Mouse (Mus musculus) layer of hippocampus, adult 6 months (tissue): ENCODE results near the gene Serpinb11. TPM values are rescaled to one million over a fixed set of nuclear protein-coding genes. Genes with fewer than 3 reads are reported as not detected.

Experiments used
- long read RNA-seq, 2 experiments: library from polyadenylated mRNA; unstranded; transcript quantifications; one replicate each; pipeline ENCODE4 v2.0.0; 2019 to 2020
- polyA plus RNA-seq: library from polyadenylated mRNA; unstranded; fragments of <200 nt; fragmentation: Nextera tagmentation; gene quantifications from 2 replicates; pipeline ENCODE4 v1.2.3, GENCODE M21; 2021

Serpinb11 gene
- not detected in 2 replicates for polyA plus RNA-seq
- long read RNA-seq, experiment 1, result 0 reads
- long read RNA-seq, experiment 2, result 0 reads

GRCm38 (mm10) chr1:107360898-107361297 lies at the start of gene Serpinb11:
TSS of gene Serpinb11 (plus strand) at chr1:107361198.

GRCm38 (mm10) chr1:107399355-107399754 lies 38.4 kb downstream of the Serpinb11 start, which contains the start of gene Serpinb7:
TSS of gene Serpinb7 (plus strand) at chr1:107399655.

Other genes starting within 250 kb of the Serpinb11 start
- not detected in 2 replicates for gene Serpinb3b, start 82.8 kb upstream of the Serpinb11 start, polyA plus RNA-seq
- gene Serpinb3c, start 82.8 kb upstream of the Serpinb11 start, polyA plus RNA-seq, result not detected in 2 replicates
- gene Serpinb7, start 38.5 kb downstream of the Serpinb11 start, polyA plus RNA-seq, result 0.11 and 0.16 TPM in 2 replicates
- 0.06 TPM in 1 of 2 replicates, not detected in the other for gene Serpinb2, start 150.2 kb downstream of the Serpinb11 start, polyA plus RNA-seq
- 2.3 and 2.5 TPM in 2 replicates for gene Serpinb8, start 228.8 kb downstream of the Serpinb11 start, polyA plus RNA-seq